Mouse (Mus musculus) ZHBTc4 (cell line): ENCODE data around the gene Gucy2d.

Source experiments
- DNase-seq: peaks from one replicate; pipeline ENCODE4 v3.0.0-alpha.2; 2011; ENCODE audit warnings: low read depth, low spot score

Gene Gucy2d

DNA sequence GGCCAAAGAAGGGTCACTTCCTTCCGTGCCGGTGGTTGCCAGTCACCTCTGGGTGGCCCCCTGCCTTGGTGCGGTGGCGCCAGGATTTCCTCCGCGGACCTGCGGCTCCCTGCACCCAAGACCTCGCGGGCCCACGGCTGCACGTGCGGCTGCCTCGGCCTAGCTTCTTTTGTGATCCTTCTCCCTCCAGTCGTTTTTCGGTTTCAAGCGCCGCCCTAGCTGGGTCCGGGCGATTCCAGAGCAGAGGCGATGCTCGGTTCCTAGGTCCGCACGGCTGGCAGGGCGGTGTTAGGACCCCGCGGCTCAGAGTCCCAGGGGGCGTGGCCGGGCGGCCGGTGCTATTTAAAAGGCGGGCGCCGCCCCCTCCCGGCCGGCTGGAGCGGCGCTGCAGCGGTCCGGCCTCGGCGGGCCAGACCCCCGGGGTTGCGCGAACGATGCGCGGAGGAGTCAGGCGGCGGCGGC is 49.4 kb downstream of the Gucy2d start:
- peak; percentile 87 for DNase-seq

GRCm38 (mm10) chr7:98490328-98490727 is 50.1 kb downstream of the Gucy2d start:
- DNase-seq, result no peak

GRCm38 (mm10) chr7:98490911-98491310 is 50.7 kb downstream of the Gucy2d start:
- DNase-seq, result no peak

DNA sequence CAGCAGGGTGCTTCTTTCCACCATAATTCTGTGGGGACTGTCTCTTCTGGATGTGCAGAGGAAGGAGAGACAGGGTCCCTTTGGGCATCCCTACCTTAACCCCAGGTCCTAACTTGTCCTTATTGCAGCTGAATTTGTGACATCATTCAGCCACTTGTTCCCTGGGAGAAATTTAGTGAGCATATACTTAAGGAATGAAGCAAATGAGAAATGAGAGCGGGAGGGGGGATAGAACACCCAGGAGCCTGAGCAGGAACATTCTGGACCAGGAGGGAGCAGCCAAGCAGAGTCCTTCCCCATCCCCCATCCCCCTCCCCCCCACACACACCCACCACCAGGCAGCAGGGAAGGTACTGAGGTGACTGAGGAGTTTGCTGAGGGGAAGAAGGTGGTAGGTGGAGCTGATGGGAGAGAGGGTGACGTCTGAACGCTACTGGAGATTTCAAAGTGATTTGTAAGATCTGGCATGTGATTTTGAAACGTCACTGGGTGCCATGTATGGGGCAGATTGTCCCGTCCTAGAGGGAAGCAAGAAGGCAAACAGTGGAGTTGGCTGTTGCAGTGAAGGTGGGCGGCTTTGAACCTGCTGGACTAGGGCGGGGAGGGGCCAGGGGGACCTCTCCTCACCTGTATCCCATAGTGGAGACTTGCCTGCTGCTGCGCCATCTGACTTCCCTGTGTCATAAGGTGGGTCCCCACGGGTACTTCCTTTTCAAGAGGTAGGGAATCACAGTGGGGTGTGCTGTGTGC is 51.4 kb downstream of the Gucy2d start:
- DNase-seq, result no peak

GRCm38 (mm10) chr7:98492331-98492730 is 52.1 kb downstream of the Gucy2d start:
- DNase-seq, result no peak

GRCm38 (mm10) chr7:98493307-98493706 is 53.1 kb downstream of the Gucy2d start:
- DNase-seq, result no peak

DNA sequence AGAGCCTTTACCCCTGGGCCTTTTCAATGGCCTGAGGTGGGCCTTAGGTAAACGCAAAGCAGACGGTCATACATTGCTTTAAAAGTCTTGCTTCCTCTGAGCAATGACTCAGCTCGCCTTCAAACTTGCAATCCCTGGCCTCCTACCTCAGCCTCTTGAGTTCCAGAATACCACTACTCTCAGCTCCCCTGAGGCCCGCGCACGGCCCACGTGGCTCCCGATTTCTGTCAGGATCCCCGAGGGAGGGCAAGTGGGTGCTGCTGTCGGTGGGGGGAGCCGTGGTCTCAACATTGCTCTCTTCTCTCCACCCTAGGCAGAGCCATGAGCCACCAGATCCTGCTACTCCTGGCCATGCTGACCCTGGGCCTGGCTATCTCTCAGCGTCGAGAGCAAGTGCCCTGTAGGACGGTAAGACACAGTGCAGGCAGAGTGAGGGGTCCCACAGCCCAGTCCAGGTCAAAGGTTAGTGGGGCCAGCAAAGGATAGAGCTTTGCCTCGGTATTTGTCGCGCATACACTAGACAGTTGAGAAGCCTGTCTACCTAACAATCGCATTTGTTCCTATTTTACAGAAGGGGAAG is 53.8 kb downstream of the Gucy2d start:
- DNase-seq, result no peak

- no peak for DNase-seq
These were observed 55.4 kb downstream of the Gucy2d start for GRCm38 (mm10) chr7:98495591-98495990.

- no peak for DNase-seq
These were observed 57.2 kb downstream of the Gucy2d start for GRCm38 (mm10) chr7:98497451-98497850.

GRCm38 (mm10) chr7:98498101-98498500 is 57.9 kb downstream of the Gucy2d start:
- no peak for DNase-seq

DNA sequence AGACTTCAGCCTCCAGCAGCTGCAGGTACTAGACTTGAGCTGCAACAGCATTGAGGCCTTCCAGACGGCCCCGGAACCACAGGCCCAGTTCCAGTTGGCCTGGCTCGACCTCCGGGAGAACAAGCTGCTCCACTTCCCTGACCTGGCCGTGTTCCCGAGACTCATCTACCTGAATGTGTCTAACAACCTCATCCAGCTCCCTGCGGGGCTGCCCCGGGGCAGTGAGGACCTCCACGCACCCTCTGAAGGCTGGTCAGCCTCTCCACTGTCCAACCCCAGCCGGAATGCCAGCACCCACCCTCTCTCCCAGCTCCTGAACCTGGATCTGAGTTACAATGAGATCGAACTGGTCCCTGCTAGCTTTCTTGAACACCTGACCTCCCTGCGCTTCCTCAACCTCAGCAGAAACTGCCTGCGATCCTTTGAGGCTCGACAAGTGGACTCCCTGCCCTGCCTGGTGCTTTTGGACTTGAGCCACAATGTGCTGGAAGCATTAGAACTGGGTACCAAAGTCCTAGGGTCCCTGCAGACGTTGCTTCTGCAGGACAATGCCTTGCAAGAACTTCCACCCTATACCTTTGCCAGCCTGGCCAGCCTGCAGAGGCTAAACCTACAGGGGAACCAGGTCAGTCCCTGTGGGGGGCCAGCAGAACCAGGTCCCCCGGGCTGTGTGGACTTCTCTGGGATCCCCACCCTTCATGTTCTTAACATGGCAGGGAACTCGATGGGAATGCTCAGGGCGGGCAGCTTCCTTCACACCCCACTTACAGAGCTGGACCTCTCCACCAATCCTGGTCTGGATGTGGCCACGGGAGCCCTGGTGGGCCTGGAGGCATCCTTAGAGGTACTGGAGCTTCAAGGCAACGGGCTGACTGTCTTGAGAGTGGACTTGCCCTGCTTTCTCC is 58.7 kb downstream of the Gucy2d start:
- DNase-seq, result no peak

GRCm38 (mm10) chr7:98499561-98500292 is 59.5 kb downstream of the Gucy2d start:
- DNase-seq, result peak; percentile 20

- no peak for DNase-seq
These were observed 60.3 kb downstream of the Gucy2d start for GRCm38 (mm10) chr7:98500470-98500869.

DNA sequence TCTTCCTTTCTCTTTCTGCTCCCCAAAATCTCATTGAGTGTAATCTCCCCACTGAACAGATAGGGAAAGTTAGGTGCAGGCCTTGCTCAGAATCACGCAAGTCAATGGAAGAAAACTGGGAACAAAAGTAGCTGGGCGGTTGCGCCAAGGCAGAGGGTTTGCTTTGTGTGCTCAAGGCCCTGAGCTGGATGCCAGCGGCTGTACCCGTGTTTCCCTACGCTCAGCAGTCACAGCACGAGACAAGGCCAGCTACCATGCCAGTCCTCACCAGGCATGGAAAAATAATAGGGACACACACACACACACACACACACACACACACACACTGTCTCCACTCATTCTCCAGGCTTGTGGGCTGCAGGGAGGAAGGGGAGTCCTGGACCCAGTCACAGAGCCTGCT is 60.9 kb downstream of the Gucy2d start:
- DNase-seq, result no peak

DNA sequence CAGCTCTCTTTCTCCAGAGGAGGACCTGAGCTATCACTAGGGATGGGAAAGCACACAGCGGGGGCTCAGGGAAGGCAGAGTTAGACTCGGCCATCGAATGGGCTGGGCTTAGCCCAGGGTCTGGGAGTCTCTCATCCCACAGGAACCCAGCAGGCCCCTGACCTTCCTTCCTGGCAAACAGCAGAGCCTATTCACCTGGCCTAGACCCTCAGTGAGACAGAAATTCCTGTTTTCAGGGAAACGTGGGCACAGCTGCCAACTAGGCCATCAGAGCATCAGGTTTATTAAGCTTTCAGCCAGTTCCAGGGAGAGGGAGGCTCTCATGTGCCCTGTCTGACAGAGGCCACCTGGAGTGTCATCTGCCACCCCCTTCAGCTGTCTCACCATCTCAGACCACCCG is 62.7 kb downstream of the Gucy2d start:
- no peak for DNase-seq

DNA sequence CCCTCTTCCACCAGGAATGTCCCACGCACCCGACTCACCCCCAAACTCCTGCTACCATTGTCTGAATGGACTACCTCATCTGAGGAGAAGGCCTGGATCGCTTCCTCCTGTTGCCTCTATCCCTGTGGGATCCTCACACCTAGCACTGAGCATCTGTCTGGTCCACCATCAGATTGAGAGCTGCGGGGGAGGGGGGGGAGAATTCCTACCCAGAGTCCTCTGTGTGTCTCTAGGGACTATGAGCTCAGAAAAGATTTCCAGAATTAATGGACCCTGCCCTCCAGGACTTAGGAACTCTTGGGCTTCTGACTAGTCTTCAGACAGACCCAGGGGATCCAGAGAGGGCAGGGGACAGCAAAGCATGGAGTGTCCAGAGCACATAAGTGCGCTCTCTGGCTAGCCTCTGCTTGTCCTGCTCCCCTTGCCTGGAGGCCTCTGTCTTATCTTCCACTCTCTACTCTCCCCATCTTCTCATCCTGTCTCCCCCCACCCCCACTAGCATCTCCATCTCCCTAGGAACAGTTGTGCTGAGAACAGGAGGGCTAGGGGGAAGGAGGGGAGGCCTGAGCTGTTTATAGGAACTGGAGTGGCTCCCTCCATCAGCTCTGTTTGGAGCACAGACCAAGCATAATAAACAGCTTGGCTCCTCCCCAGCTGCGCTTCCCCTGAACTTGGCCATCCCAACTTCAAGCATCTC is 63.9 kb downstream of the Gucy2d start:
- DNase-seq, result no peak

GRCm38 (mm10) chr7:98504726-98505314 is 64.6 kb downstream of the Gucy2d start:
- DNase-seq, result no peak

DNA sequence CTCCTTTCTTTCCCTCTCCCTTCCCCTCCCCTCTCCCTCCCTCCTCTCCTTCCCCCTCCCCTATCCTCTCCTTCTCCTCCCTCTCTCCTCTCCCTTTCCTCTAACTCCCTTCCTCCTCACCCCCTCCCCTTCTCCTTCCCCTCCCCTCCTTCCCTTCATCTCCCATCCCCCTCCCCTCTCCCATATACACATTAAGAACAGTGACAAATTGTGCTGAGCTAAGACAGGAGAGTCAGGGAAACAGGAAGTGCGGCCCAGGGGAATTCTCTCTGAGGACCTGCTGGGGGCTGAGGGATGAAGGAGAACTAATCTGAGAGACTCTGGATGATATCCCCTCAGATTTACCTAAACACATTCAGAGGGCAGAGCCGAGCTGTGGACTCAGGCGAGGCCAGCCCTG is 65.4 kb downstream of the Gucy2d start:
- no peak for DNase-seq

DNA sequence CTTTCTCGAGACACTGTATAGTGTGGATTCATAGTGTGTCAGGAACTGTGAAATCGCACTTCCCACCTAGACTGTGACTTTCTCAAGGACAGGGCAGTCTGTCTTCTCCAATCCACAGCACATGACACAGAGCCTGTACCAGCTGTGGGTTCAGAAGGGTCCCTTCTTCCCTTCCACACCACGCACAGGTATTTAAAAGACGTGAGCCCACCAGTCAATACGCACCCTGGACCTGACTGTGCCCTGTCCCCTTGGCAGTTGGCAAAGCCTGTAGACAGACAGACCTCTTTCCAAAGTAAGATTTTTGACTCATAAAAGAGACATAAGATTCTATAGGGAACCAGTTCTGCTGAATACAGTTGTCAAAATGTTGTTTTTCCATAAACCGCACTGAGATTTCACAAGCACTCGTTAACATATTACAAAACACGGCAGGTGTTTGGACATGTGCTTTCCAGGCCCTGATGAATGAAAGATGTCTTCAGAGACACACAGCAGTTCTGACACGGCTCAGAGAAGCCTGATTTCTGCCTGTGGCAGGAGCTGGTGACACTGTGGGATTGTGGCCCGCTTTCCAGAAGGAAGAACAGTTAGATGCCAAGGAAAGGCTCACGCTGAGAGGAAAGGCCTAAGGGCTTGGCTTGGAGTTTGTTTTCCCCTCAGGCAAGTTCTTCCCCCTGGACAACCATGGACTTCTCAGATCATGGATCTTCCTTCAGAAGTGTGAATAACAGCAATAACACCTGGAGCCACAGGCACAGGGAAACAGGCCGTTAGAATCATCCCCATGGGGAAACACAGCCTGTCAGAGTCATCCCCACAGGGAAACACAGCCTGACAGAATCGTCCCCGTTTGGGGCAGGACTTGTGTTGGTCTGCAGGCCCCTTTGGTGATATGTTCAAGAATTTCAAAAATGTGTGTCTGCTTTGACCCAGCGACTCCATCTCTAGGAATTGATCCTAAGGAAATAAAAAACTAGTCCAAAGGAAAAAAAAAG is 71.0 kb downstream of the Gucy2d start:
- no peak for DNase-seq
